Mouse (Mus musculus) gastrocnemius, adult 2 months (tissue): ENCODE measurements around the gene Uvrag. TPM values are rescaled to one million over a fixed set of nuclear protein-coding genes. Genes with fewer than 3 reads are reported as not detected.

ENCODE experiments used
- DNase-seq: peaks from one replicate; pipeline ENCODE4 v3.0.0; 2022
- H3K27ac ChIP-seq: fragments of 200-600 bp; 2 replicates; pipeline ENCODE4 v1.8.1; 2022; ENCODE audit warnings: mild to moderate bottlenecking
- H3K4me3 ChIP-seq: fragments of 200-600 bp; 2 replicates; pipeline ENCODE4 v1.8.1; 2022; ENCODE audit warnings: mild to moderate bottlenecking, moderate library complexity
- CTCF ChIP-seq: fragments of 200-600 bp; IDR thresholded peaks from 2 replicates; pipeline ENCODE4 v1.8.1; 2022; ENCODE audit warnings: antibody characterized with exemption, mild to moderate bottlenecking, moderate library complexity
- intact Hi-C: fragments of 180-260 bp; cut with DNase I; formaldehyde crosslinking; loops from one replicate; pipeline ENCODE4 v1.15.1; 2025
- total RNA-seq, 2 experiments: library from RNA; stranded (reverse); gene quantifications; 2 replicates each; pipeline ENCODE4 v1.2.3; 2021

Uvrag gene
- total RNA-seq, 2 experiments from 2014 or later: 8.6 to 9.2 TPM

DNA sequence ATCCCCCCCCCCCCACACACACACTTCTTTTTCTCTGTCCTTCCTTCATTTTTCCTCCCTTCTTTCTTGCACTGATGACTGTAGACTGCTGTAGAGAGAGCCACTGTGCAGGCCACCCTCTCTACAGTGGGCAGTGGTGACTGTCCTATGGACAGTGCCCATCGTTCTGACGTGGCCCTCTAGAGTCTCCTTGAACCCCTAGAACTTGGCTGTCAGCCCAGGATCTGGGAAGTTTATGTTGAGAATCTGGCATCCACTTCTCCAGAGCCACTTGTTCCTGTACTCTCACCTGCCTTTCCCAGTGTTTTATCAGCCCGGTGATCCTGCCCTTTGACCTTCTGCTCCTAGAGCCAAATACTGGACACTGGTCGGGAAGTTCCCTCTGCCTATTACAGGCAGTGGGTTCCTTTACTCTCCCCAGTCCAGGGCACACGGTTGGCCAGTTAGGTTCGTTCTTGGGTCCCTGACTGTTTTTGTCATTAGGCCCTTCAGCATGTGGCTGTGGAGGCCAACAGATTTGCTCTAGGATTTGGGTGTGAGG, 266.5 kb downstream of the Uvrag start:
- H3K27ac ChIP-seq: no peak overlapping the region
- intact Hi-C loops: no loop called here

GRCm38 (mm10) chr7:98873316-98873715, 267.6 kb downstream of the Uvrag start:
- Histone ChIP-seq H3K27ac (no peak overlapping the region), H3K4me3 (no peak overlapping the region)
- TF ChIP-seq CTCF: no peak
- DNase-seq: no peak
- intact Hi-C loops: no loop called here

More for the DNA sequence above, 266.5 kb downstream of the Uvrag start:
- no peak for TF ChIP-seq CTCF
- no peak overlapping the region for H3K4me3 ChIP-seq
- no peak for DNase-seq

DNA sequence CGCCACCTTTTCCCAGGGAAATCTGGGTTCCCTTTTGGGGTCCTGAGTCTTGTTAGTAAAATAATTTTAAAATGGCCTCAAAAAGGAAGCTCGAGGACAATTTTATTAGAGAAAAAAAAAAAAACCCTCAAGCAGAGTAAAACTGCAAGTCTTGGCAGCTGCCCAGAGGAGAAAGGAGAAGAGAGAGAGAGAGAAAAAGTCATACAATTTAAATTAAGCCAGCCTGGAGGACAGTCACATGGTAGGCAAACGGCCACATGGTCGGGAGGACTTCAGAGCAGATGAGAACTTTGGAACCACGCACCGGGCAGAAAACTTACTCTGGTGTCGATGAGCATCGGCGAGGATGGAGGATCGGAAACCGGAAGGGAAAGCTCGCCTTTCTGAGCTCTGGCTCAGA, 269.1 kb downstream of the Uvrag start:
- DNase-seq: no peak
- no peak overlapping the region for H3K27ac ChIP-seq
- no peak for TF ChIP-seq CTCF
- intact Hi-C loops: no loop called here
- peak overlapping the region; percentile 39 for H3K4me3 ChIP-seq

DNA sequence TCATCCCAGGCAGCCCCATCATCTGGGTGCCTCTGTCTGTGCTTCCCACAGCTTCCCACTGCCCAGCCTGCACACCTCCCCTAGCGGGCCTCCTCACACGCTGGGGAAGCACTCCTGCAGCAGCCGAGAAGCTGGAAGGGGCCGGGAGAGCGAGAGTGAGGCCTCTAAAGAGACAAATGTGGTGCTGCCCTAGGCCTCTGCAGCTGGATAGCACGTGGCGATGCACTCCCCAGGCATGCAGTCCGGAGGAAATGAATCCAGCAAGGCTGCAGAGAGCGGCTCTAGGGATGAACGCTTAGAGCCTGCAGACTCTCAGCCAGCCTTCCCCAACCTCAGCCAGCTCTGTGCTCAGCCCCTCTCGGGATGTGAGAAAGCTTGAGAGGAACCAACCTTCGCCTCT, 270.1 kb downstream of the Uvrag start:
- H3K4me3 ChIP-seq: no peak overlapping the region
- TF ChIP-seq CTCF: no peak
- DNase-seq: no peak
- intact Hi-C loops: no loop called here
- H3K27ac ChIP-seq: no peak overlapping the region

DNA sequence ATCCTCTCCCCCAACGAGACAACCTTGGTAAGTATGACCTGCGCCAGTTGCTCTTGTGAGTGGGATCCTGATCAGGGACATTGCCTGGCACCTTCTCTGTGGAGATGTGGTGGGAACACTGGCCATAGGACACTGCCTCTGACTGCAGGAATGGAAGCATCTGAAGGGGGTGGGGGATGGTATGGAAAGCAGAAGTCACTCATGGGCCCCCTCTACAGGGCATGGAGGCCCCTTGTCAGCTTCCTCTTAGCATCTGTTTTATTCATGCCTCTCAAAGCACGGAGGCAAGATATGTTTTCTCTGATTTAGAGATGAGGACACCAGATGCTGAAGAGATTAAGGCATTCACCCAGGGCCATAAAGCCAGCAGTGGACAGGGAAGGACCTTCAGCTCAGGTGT, 271.9 kb downstream of the Uvrag start:
- Histone ChIP-seq H3K4me3 (no peak overlapping the region), H3K27ac (no peak overlapping the region)
- DNase-seq: no peak
- intact Hi-C loops: no loop called here
- TF ChIP-seq CTCF: no peak

GRCm38 (mm10) chr7:98867794-98868150, 273.2 kb downstream of the Uvrag start:
- Histone ChIP-seq H3K27ac (no peak overlapping the region), H3K4me3 (no peak overlapping the region)
- intact Hi-C loops: no loop called here
- TF ChIP-seq CTCF: no peak
- DNase-seq: no peak

- DNase-seq: no peak
- Histone ChIP-seq H3K4me3 (no peak overlapping the region), H3K27ac (no peak overlapping the region)
- no peak for TF ChIP-seq CTCF
- intact Hi-C loops: no loop called here
Measured at GRCm38 (mm10) chr7:98867053-98867793, 273.7 kb downstream of the Uvrag start.

GRCm38 (mm10) chr7:98863969-98864718, 276.8 kb downstream of the Uvrag start:
- intact Hi-C loops: no loop called here
- no peak for TF ChIP-seq CTCF
- Histone ChIP-seq H3K4me3 (no peak overlapping the region), H3K27ac (peak overlapping the region; percentile 35)
- peak; percentile 49 for DNase-seq

DNA sequence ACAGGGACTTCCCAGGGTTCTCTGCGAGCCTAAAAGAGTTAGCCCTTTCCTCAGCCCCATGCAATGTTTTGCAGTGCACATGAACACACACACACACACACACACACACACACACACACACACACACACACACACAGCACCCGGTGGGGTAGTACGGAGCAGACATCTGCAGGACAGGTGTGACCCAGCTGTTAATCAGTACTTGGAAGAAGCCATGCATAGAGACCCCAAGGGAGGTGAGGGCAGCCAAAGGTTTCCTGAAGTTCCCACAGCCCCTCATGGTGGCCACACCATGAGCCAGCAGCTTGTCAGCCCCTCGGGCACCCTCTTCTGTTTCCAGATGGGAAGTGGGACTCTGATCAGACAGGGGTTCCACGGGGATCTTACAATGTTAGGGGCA, 277.9 kb downstream of the Uvrag start:
- DNase-seq: no peak
- H3K27ac ChIP-seq: no peak overlapping the region
- intact Hi-C loops: no loop called here
- H3K4me3 ChIP-seq: no peak overlapping the region
- TF ChIP-seq CTCF: no peak

- Histone ChIP-seq H3K27ac (peak overlapping the region; percentile 31; the same call in 1 of the 2 replicates), H3K4me3 (no peak overlapping the region)
- no peak for DNase-seq
- intact Hi-C loops: no loop called here
- no peak for TF ChIP-seq CTCF
Measured at GRCm38 (mm10) chr7:98861002-98861401, 279.9 kb downstream of the Uvrag start.

DNA sequence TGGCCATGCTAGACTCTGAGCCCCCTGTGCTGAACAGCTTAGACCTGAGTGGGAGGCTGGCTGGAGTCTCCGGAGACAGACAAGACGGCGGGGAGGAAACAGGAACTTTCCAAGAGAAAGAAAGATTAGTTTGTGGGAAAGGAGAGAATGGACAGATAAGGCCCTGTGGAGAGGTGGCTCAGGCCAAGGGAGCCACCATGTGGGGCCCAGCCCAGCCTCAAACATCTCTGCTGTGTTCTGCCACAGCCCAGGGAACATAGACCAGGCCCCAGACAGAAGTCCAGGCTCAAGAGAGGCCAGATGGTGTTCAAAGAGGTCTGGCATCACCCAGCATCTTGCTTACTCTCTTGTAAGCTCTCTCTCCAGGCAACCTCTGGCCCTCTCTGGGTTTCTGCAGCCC, 283.8 kb downstream of the Uvrag start:
- Histone ChIP-seq H3K4me3 (no peak overlapping the region), H3K27ac (no peak overlapping the region)
- no peak for TF ChIP-seq CTCF
- no peak for DNase-seq
- intact Hi-C loops: no loop called here

- H3K4me3 ChIP-seq: no peak overlapping the region
- no peak for TF ChIP-seq CTCF
- intact Hi-C loops: no loop called here
- DNase-seq: no peak
- H3K27ac ChIP-seq: no peak overlapping the region
Measured at GRCm38 (mm10) chr7:98856128-98856527, 284.8 kb downstream of the Uvrag start.

- DNase-seq: no peak
- no peak for TF ChIP-seq CTCF
- intact Hi-C loops: no loop called here
- Histone ChIP-seq H3K4me3 (no peak overlapping the region), H3K27ac (no peak overlapping the region)
Measured at GRCm38 (mm10) chr7:98855388-98855787, 285.6 kb downstream of the Uvrag start.
